Mouse (Mus musculus) G1E (cell line): ENCODE measurements around the gene Parg.

ENCODE experiments used
- CTCF ChIP-seq: IDR thresholded peaks from 2 replicates; pipeline ENCODE4 v1.5.1; 2012; ENCODE audit warnings: low read depth, low read length, inconsistent platforms, mixed read lengths
- GATA1 ChIP-seq: IDR thresholded peaks from 2 replicates; pipeline ENCODE4 v1.6.1; 2012; ENCODE audit warnings: borderline replicate concordance, low read length, inconsistent platforms, mixed read lengths
- GATA2 ChIP-seq: IDR thresholded peaks from 2 replicates; pipeline ENCODE4 v1.6.1; 2012; ENCODE audit warnings: low read depth, low read length, inconsistent platforms, borderline replicate concordance
- POLR2AphosphoS5 ChIP-seq: IDR thresholded peaks from 2 replicates; pipeline ENCODE4 v1.6.1; 2012; ENCODE audit warnings: low read depth, low read length, inconsistent platforms; ENCODE audit not compliant: insufficient replicate concordance
- TAL1 ChIP-seq: conservative IDR thresholded peaks from 2 replicates; pipeline ENCODE4 v1.6.1; 2012; ENCODE audit warnings: low read depth, low read length, inconsistent platforms, mixed read lengths

- TF ChIP-seq GATA2 (no peak), CTCF (no peak), POLR2AphosphoS5 (no peak), TAL1 (no peak), GATA1 (no peak)
Observed at GRCm38 (mm10) chr14:32302423-32302822, 100.7 kb downstream of the Parg start.
